Mouse (Mus musculus) ovary, postnatal 10 days (tissue): ENCODE measurements around the gene Il20rb.

Experiments used
- DNase-seq: peaks from one replicate; pipeline ENCODE4 v3.0.0; 2022; ENCODE audit warnings: low spot score

The Il20rb gene

DNA sequence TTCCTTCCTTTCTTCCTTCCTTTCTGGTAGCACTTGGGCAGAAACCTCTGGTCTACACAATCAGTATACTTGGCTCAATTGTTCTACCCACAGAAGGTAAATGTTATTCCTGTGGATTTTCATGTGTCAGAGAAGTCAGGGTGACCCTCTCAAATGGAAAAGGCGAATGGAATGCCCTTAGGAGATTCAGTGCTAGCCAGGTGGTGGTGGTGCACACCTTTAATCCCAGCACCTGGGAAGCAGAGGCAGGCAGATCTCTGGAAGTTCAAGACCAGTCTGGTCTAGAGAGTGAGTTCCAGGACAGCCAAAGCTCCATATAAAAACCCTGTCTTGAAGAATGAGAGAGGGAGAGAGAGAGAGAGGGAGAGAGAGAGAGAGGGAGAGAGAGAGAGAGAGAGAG, 16.4 kb downstream of the Il20rb start:
- DNase-seq = no peak

DNA sequence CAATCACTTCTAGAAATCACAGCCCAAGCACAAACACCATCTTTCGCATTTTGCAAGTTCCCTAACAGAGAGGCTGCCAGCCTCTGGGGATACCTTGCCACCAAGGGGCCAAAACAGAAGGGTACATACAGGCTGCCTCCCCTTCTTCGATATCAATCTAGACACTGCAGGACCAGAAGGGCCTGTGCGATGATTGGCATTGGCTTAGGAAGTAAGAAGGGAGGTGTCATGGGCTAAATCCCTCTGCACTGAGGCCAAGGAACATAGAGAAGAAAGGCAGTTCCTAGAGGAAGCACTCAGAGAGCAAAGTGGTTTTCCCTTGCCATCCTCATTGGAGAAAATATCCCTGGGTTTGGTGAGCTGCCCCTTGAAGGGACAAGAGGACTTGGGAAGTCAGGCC, 16.9 kb downstream of the Il20rb start:
- no peak for DNase-seq

DNA sequence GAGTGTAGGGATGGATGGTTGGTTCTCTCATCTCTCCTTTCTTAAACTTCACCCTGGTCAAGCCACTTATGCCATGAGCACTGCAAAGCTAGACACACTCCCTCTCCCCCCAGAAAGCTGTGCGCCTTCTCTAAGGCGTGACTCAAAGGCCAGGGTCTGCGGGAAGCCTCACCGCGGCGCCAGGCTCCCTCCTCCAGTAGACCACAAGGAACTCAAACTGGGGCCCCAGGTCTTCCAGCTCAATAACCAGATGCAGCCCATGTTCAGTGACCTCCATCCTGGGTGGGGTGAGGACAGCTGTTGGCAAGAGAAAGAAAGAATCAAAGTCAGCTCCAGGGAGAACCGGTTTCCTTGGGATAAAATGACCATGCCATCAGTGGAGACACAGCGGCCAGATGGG, 18.4 kb downstream of the Il20rb start:
- no peak for DNase-seq

DNA sequence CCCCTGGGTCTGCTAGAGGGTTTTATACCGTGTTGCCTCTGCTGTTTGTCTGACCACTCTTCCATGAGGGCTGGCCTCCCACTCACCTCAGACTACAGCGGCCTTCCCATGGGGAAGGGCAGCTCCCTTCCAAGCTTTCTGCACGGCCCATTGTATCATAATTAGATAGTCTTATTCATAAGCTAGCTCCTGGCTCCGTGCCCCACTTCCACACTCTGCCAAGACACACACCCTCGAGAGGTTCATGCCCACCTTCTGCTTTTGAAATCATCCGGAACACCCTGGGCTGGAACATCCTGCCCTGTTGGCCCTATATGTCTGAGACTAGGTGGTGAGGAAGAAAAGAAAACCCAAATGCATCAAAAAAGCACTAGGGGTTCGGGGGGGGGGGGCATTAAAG, 18.9 kb downstream of the Il20rb start:
- no peak for DNase-seq

DNA sequence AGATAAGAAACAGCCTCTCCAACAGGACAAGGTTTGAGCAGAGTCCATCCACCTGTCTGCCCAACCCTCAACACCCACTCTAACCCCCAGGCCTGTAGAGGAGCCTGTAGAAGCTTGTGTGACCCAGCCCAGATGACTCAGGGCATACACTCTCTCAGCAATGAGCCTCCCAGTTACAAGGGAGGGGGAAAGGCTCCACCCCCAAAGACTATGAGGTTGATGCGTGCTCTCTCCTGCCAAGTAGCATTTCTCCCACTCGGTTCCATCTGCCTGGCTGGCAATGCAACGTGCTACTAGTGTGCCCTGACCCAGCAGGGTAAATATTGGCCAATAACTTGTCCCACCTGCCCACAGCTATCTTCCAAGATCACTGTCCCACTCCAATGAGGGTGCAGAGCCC, 19.8 kb downstream of the Il20rb start:
- no peak for DNase-seq

DNA sequence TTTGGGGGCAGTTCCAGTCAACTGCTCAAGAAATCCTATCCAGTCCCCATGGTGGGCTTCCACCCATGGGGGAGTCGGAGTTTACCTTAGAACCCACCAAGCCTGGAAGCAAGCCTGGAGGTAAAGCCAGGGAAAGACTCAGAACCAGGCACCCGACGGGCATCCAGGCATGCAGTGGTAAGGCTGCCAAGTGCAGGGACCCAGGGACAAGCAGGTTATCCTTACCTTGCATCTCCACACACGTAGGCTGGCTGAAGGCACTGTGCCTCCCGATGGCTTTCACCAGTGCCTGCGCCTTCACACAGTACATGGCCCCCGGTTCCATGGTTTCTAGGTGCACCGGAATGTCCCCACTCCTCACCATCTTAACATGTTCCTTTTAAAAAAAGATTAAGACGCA, 20.6 kb downstream of the Il20rb start:
- DNase-seq = no peak

DNA sequence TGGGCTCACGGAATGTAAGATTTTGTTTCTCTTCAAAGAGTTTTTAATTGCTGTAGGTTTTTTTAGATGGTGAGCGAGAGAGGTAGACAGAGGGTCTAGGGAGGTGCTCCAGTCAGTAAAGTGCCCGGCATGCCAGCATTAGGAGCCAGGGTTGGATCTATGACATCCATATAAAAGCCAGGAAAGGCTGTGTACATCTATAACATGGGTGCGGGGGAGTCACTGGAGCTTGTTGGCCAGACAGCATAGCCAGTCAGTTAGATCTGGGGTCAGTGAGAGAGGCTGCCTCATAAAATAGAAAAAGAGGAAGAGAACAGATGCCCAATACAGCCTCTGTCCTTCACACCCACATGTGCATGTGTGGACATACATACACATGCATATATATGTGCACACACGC, 21.2 kb downstream of the Il20rb start:
- no peak for DNase-seq

DNA sequence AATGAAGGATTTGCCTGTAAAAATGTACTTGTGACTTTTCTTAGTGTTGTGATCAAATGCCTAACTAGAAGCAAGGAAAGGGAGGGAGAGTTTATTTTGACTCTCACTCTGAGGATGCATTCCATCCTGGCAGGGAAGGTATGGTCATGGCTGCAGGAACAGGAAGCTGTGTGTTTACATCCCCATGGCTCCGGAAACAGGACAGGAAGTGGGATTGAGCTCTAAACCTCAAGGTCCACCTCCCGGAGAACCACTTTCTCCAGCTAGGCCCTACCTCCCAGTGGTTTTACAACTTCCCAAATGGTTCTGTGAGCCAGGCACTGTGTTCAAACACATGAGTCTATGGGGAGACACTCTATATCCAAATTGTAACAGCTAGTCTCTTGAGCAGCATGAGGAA, 22.8 kb downstream of the Il20rb start:
- DNase-seq = no peak

DNA sequence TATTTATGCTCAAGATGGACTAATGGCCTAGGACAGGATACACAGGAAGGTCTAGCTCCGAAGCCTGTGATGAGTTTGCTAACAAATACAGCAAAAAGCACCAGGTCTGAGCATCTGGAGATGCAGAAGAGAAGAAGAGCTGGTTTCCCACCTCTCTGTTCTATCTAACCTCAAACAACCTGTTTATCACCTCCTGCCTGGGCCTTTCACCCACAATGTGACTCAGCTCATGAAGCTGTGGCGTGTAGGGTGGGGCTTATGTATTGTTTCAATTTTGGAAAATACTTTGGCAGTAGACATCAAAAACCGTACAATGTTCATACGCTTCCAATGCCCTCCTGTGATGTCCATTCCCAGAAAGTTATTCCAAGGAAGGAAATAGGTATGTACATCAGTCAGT, 24.5 kb downstream of the Il20rb start:
- DNase-seq = no peak

DNA sequence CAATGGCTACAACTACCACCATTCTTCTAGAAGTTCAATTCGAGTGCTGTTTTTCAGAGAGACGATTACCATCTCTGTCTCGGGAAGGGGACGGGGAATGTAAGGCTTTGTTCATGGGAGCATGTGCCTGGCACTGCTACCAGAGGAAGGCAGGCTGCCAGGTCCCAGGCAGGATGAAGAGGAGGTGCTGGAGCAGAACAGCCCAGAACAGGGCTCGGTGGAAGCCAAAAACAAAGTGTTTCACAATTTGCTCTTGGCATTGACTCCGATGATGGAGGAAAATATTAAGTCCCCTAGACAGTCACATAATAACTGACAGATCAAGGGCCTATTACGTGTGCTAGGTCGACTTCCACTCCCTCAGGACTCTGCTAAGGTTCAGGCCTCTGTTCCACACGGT, 24.9 kb downstream of the Il20rb start:
- DNase-seq = no peak

DNA sequence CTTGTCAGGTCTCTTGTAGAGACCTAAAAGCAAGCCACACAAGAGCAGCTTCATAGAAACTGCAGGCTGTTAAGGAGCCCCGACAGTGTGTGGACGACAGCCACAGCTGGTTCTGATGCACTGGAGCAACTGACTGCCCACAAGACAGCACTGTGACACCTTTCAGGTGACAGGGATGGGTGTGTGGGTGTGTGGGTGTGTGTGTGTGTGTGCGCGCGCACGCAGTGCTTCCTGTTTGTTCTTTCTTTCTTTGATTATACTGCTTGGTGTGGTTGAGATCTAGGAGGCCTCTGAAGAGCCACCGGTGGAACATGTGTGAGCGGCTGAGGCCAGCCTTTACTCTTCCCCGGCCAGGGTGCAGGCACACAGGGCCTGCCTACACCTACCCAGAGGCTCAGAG, 26.4 kb downstream of the Il20rb start:
- no peak for DNase-seq

DNA sequence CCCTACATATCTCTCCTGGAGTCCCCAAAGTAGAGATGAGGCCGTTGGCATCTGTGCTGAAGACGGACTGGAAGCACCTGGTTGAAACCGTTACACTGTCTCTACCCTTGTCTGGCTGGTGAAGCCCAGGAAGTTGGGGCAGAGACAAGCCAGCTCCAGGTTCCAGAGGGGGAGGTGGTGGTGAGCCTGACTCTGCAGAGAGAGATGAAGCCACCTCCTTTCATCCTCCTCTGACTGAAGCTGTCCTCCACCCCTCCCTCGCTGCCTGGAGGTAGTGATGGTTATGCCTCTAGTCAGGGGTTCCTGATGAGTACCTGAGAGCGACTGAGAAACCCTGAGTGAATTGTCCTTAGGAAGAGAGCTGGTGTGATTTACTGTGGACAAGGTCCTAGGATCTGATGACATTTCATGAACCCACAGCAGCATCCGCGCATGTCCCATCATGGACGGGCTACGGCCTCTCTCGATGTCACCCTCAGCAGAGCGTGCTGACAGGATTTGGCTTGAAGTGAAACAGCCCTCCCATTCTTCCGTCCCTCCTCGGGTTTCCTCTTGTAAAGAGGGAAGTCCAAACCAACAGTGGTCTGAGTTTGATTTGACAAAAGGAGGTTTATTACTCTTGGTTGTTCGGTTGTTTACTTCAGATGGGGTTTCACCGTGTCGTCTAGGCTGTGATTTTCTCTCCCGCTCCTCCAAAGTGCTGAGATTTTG, 28.5 kb downstream of the Il20rb start:
- DNase-seq = no peak

DNA sequence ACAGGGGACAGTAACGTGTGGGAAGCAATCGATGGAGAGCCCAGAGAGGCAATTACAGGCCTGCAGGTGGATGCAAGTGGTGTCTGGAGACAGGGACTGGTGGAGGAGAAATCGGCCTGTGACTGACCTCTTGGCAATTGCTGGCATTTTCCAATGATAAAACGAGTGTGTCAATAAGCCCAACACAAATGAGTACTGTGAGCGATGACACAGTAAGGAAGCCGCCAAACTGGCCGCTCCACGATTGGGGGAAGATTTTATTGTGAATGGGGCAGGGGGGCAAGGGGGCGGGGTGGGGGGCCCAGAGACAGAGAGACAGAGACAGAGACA, 32.0 kb downstream of the Il20rb start:
- no peak for DNase-seq

DNA sequence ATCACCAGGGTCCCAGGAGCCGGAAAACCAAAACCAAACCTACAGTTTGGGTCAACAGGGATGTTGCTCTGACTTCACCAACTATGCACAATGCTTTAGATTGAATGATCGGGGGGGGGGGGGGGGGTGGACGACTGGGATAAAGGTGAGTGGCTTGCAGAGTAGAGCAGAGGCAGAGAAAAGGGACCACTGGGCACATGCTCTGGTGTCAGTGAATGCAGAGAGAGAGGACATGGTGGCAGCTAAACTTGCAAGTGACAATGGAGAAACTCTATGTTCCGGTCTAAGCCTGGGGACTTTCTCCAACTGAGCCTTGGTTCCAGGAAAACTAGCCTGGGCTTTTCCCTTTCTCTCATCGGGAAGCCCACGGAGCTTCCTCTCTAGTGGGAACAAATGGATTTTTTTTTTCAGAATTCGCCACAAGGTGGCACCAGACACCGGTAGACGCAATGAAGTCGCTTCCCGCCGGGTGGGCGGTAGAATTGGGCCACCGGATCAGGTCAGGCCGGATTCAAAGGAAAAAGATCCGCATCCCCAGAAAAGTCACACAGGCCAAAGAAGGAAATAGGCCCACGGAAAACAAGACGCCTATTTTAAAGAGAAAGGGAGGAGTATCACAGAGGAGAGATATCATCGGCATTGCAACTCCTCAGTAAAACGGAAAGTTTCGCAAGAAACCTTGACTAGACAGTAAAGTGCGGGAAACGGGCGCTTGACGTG, 32.5 kb downstream of the Il20rb start:
- peak; percentile 49 for DNase-seq

DNA sequence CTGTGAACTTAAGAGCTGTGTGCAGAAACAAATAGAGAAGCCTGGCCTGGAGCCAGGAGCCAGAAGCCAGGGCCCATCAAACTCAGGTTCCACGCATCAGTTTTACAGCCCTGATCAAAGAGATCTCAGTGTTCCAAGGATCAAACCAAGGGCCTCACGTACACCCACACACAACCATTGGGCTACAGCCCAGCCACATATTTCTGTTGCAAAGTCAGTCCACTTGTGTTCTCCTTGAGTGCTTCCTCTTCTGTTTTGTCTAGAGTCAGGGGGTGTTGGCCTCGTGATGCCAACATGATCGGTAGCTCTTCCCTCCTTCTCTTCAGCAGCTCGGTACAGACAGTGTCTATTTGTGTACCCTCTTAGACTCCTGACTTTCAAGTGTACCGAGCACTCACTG, 34.2 kb downstream of the Il20rb start:
- DNase-seq = no peak

DNA sequence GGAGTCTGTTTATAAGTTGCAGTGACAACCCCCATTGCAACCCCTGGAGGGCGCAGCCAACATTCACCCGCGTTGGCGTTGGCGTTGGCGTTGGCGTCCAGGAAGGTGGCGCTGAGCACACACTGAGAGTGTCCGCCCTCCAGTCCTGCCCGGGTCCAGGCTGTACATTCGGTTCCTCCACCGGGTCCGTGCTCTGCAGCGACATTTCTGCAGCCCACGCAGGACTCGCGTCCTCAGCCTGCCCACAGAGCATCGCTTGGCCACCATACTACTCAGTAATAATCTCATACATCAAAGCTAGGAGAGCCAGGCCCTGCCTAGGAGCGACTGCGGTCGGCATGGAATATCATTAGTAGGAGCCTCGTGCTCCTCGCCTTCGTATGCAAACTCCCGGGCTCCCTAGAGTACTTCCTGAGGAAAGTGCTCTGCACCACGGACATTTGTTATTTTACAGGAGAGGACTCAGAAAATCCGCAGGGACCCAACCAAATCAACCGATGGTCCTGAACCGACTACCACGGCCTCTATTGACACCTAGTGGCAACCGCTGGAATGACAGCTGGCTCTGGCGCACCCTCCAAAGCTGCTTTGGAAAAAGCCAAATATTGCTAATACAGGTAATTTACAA, 40.4 kb downstream of the Il20rb start:
- DNase-seq = peak; percentile 59

DNA sequence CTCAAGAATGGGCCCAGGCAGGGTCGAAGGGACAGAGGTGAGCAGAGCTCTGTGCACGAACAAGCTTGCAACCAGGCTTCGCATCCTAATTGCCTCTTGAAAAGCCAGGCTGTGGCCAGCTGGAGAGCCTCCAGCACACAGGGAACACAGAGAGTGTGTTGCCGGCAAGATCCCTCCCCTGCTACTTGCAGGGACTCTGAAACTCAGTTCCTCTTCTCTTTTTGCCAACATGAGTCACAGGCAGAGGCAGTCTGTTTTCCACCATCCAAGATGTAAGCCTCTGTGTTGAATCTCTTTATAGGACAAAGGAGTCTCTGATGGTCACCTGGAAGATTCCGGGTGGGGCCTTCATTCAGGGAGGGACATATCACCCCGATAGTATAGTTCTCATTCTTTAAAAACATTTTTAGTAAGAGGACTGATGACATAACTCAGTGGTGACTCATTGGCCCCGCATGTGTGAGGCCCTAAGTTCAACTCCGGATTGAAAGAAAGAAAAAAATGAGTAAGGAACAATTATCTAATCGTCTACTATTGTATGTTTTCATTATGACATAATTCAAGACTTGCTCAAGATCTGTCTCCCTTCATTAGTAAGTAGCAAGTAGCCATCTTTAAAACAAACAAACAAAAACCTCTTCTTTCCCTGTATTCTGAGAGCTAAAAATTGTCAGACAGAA, 46.3 kb downstream of the Il20rb start:
- DNase-seq = no peak

DNA sequence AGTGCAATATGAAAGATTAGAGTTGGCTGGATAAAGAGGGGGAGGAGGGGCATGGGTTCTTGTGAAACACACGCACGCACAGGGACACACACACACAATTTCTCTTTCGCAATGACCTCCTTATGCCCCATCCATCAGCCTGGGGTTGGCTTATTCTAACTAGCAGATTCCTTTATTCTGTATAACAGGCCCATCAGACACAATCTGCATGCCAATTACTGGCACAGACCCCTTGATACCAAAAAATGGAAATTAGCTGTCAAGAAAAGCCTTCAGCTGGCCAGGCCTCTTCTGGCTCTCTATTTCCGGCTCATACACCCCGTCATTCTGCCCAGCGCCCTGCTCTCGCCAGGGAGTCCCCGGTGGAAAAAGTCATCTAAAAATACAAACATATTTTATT, 47.1 kb downstream of the Il20rb start:
- DNase-seq = no peak

DNA sequence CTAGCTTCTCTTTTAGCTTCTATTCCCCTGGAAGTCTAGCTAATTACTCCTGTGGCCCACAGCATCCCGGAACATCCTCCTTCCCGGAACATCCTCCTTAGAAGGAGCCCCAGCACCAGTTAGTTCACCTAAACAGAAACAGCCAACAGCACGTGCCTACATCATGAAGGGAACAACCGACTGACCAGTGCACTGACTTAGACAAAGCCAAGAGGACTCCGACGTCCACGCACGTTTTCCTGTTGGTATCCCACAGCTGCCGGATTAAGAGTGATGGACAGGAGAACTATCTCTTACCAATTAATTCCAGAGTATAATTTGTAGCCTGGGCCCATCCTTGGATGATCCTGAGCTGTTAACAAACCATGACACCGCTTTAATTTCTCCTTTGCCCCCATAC, 47.6 kb downstream of the Il20rb start:
- DNase-seq = no peak

DNA sequence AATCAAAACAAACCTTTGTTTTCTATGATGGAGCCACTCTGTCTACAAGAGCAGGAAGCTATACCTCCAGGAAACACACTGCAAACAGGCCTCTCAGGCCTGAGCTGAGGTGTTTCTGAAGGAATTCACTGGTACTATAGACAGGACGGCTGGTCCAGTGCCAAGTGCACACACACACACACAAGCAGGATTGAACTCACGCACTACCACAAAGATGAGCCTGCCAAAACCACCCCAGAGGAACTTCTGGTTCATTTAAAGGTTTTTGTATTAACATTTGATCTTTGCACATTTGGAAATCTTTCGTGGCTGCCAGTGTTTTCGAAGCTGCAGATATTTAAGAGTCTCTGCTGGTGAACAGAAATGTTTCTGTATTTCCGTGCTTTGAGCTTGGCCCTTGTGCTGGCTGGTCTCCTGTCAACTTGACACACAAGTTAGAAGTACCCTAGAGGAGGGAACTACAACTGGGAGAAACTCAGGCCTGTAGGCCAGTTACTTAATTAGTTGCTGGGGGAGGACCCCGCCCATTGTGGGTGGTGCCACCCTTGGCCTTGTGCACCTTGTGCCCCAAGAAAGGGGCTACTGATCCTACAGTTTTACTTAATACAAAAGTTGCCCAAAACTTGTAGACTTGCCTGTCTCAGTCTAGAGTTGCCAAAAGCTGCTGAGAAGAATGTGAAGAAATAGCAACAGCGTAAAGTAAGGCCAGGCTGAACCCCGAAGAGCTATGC, 49.6 kb downstream of the Il20rb start:
- DNase-seq = no peak

DNA sequence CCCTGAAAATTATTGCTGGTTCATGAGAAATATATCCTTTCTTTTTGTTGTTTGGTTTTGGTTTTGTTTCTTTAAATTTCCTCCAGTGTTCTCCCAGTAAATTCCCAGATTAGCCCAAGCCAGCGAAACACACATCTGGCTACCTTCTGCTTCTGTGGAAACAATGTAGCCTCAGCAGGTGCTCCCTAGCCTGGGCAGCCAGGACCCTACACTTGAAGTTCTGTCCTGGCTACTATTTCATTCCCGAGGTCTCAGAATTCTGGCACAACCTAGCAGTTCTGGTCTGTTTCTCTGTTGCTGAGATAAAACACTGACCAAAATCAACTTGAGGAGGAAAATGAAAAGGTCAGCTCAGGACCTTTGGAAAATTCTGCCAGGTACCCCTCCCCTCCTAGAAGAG, 55.2 kb downstream of the Il20rb start:
- DNase-seq = no peak

DNA sequence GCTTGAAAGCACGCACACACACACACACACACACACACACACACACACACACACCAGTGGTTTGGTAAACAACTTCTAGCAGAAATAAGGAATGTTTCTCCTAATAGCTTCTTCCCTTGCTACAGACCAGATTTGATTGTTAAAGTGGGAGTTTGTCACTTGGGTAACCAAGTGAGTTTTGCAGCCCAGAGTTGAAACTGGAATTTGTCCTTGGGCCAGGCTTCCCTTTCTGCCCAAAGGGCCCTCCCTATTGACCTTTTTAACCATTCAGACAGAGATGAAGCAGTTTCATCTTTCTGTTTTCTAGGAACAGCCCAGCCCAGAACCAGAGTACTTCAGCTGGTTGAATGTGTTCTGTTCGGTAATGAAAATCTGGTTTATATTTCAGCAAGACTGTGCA, 55.7 kb downstream of the Il20rb start:
- no peak for DNase-seq
